Mouse (Mus musculus): ENCODE measurements at regions not wholly inside any gene's neighbourhood (a gene's known extent, or its start where the extent isn't known, plus 50 kb on each side); places are given as distances from the start of the nearest gene placed in this dataset.
A peak's percentile ranks its signal among the peaks of the same experiment; 100 is the strongest.

- Histone ChIP-seq H3K4me2 (no peak overlapping the region), H3K4me3 (no peak overlapping the region), H3K9ac (no peak overlapping the region), H3K4me1 (peaks cover 2% of the 10 kb centered on the region; the same call in 1 of the 2 replicates), H3K9me3 (no peaks in the 10 kb centered on the region), H3K36me3 (no peaks in the 10 kb centered on the region), H3K27me3 (no peaks in the 10 kb centered on the region), H3K27ac (no peak overlapping the region)
- ATAC-seq (ENCODE audit: insufficient number of reproducible peaks, insufficient read depth, low FRiP score, low TSS enrichment, low read depth) = no peak
- 91% methylated on average over 4 of the region's 4 CpGs for WGBS
These were observed 189.0 kb downstream of the Ttll7 start for GRCm38 (mm10) chr3:147041201-147041600.

- Histone ChIP-seq H3K4me2 (no peak overlapping the region), H3K4me3 (no peak overlapping the region), H3K9ac (no peak overlapping the region), H3K9me3 (no peaks in the 10 kb centered on the region), H3K4me1 (peaks cover 11% of the 10 kb centered on the region; the same call in 1 of the 2 replicates), H3K27ac (no peak overlapping the region), H3K36me3 (no peaks in the 10 kb centered on the region), H3K27me3 (no peaks in the 10 kb centered on the region)
- WGBS = 83% methylated on average over 3 of the region's 3 CpGs
- ATAC-seq (ENCODE audit: insufficient number of reproducible peaks, insufficient read depth, low FRiP score, low TSS enrichment, low read depth) = no peak
These were observed 190.7 kb downstream of the Ttll7 start for GRCm38 (mm10) chr3:147042911-147043310.

- no peaks in the 10 kb centered on the region for H3K27me3 ChIP-seq
- H3K9ac ChIP-seq = no peak overlapping the region
- H3K27ac ChIP-seq = 0 out of 2 replicates have a peak overlapping the region, but pooled peaks have one; percentile 28
- ATAC-seq (ENCODE audit: insufficient number of reproducible peaks, insufficient read depth, low FRiP score, low TSS enrichment, low read depth) = no peak
- 64% methylated on average over 2 of the region's 2 CpGs for WGBS
- no peaks in the 10 kb centered on the region for H3K36me3 ChIP-seq
- H3K9me3 ChIP-seq = no peaks in the 10 kb centered on the region; the same call in 1 of the 2 replicates
- H3K4me1 ChIP-seq = peaks cover 11% of the 10 kb centered on the region; the same call in 1 of the 2 replicates
- H3K4me2 ChIP-seq = no peak overlapping the region
- H3K4me3 ChIP-seq = no peak overlapping the region
These were observed 194.5 kb downstream of the Ttll7 start for GRCm38 (mm10) chr3:147046634-147047033.

- 77% methylated on average over 8 of the region's 8 CpGs for WGBS
- Histone ChIP-seq H3K27ac (no peak overlapping the region), H3K4me2 (no peak overlapping the region), H3K9ac (no peak overlapping the region), H3K27me3 (no peaks in the 10 kb centered on the region), H3K9me3 (no peaks in the 10 kb centered on the region; the same call in 1 of the 2 replicates), H3K36me3 (no peaks in the 10 kb centered on the region), H3K4me1 (peaks cover 4% of the 10 kb centered on the region; the same call in 1 of the 2 replicates), H3K4me3 (no peak overlapping the region)
- ATAC-seq (ENCODE audit: insufficient number of reproducible peaks, insufficient read depth, low FRiP score, low TSS enrichment, low read depth) = no peak
These were observed 202.1 kb downstream of the Ttll7 start for GRCm38 (mm10) chr3:147054157-147054838.

GRCm38 (mm10) chr3:147057874-147058273 is 205.7 kb downstream of the Ttll7 start:
- H3K9ac ChIP-seq = no peak overlapping the region
- H3K9me3 ChIP-seq = no peaks in the 10 kb centered on the region
- no peak overlapping the region for H3K4me2 ChIP-seq
- WGBS = 29% methylated on average over 3 of the region's 3 CpGs
- H3K4me3 ChIP-seq = no peak overlapping the region
- no peaks in the 10 kb centered on the region for H3K27me3 ChIP-seq
- no peaks in the 10 kb centered on the region for H3K36me3 ChIP-seq
- no peak for ATAC-seq (ENCODE audit: insufficient number of reproducible peaks, insufficient read depth, low FRiP score, low TSS enrichment, low read depth)
- peaks cover 4% of the 10 kb centered on the region; the same call in 1 of the 2 replicates for H3K4me1 ChIP-seq
- H3K27ac ChIP-seq = no peak overlapping the region

GRCm38 (mm10) chr3:147060659-147061058 is 208.5 kb downstream of the Ttll7 start:
- Histone ChIP-seq H3K9ac (no peak overlapping the region), H3K36me3 (no peaks in the 10 kb centered on the region), H3K27me3 (no peaks in the 10 kb centered on the region), H3K27ac (no peak overlapping the region), H3K4me1 (peaks cover 17% of the 10 kb centered on the region), H3K4me2 (no peak overlapping the region), H3K4me3 (no peak overlapping the region), H3K9me3 (no peaks in the 10 kb centered on the region)
- ATAC-seq (ENCODE audit: insufficient number of reproducible peaks, insufficient read depth, low FRiP score, low TSS enrichment, low read depth) = no peak
- WGBS = 87% methylated on average over 8 of the region's 8 CpGs

- ATAC-seq (ENCODE audit: insufficient number of reproducible peaks, insufficient read depth, low FRiP score, low TSS enrichment, low read depth) = no peak
These were observed 210.3 kb downstream of the Ttll7 start for GRCm38 (mm10) chr3:147062451-147062850.

GRCm38 (mm10) chr3:147063578-147064442 is 211.6 kb downstream of the Ttll7 start:
- Histone ChIP-seq H3K4me3 (no peak overlapping the region), H3K4me1 (peaks cover 13% of the 10 kb centered on the region), H3K27ac (peak overlapping the region; percentile 57; the same call in 1 of the 2 replicates), H3K9me3 (no peaks in the 10 kb centered on the region), H3K27me3 (no peaks in the 10 kb centered on the region), H3K4me2 (no peak overlapping the region), H3K36me3 (no peaks in the 10 kb centered on the region), H3K9ac (no peak overlapping the region)
- WGBS = 63% methylated on average over 16 of the region's 16 CpGs
- peak; percentile 52; the same call in 1 of the 2 replicates for ATAC-seq (ENCODE audit: insufficient number of reproducible peaks, insufficient read depth, low FRiP score, low TSS enrichment, low read depth)

More at GRCm38 (mm10) chr3:147062451-147062850, 210.3 kb downstream of the Ttll7 start:
- peaks cover 15% of the 10 kb centered on the region for H3K4me1 ChIP-seq
- H3K36me3 ChIP-seq = no peaks in the 10 kb centered on the region
- H3K4me2 ChIP-seq = no peak overlapping the region
- WGBS = 74% methylated on average over 7 of the region's 7 CpGs
- H3K4me3 ChIP-seq = no peak overlapping the region
- H3K9me3 ChIP-seq = no peaks in the 10 kb centered on the region
- H3K9ac ChIP-seq = no peak overlapping the region
- no peak overlapping the region for H3K27ac ChIP-seq
- no peaks in the 10 kb centered on the region for H3K27me3 ChIP-seq

GRCm38 (mm10) chr3:147064443-147064868 is 212.3 kb downstream of the Ttll7 start:
- 68% methylated on average over 3 of the region's 3 CpGs for WGBS
- no peak overlapping the region for H3K4me3 ChIP-seq
- H3K27ac ChIP-seq = 0 out of 2 replicates have a peak overlapping the region, but pooled peaks have one; percentile 57
- no peak for ATAC-seq (ENCODE audit: insufficient number of reproducible peaks, insufficient read depth, low FRiP score, low TSS enrichment, low read depth)
- no peak overlapping the region for H3K4me2 ChIP-seq
- no peaks in the 10 kb centered on the region for H3K36me3 ChIP-seq
- no peaks in the 10 kb centered on the region for H3K9me3 ChIP-seq
- H3K9ac ChIP-seq = no peak overlapping the region
- H3K4me1 ChIP-seq = peaks cover 13% of the 10 kb centered on the region
- H3K27me3 ChIP-seq = no peaks in the 10 kb centered on the region

- no peak overlapping the region for H3K4me2 ChIP-seq
- H3K27me3 ChIP-seq = no peaks in the 10 kb centered on the region
- H3K27ac ChIP-seq = no peak overlapping the region
- ATAC-seq (ENCODE audit: insufficient number of reproducible peaks, insufficient read depth, low FRiP score, low TSS enrichment, low read depth) = no peak
- no peaks in the 10 kb centered on the region for H3K4me1 ChIP-seq
- H3K9ac ChIP-seq = no peak overlapping the region
- H3K4me3 ChIP-seq = no peak overlapping the region
- no peaks in the 10 kb centered on the region for H3K9me3 ChIP-seq
- no peaks in the 10 kb centered on the region for H3K36me3 ChIP-seq
- 89% methylated on average over 2 of the region's 2 CpGs for WGBS
These were observed 218.8 kb downstream of the Ttll7 start for GRCm38 (mm10) chr3:147070972-147071371.

- Histone ChIP-seq H3K4me3 (no peak overlapping the region), H3K27me3 (no peaks in the 10 kb centered on the region), H3K27ac (no peak overlapping the region), H3K4me2 (no peak overlapping the region), H3K36me3 (no peaks in the 10 kb centered on the region), H3K9ac (no peak overlapping the region), H3K4me1 (peaks cover 10% of the 10 kb centered on the region), H3K9me3 (no peaks in the 10 kb centered on the region)
- WGBS = 91% methylated on average over 3 of the region's 3 CpGs
- ATAC-seq (ENCODE audit: insufficient number of reproducible peaks, insufficient read depth, low FRiP score, low TSS enrichment, low read depth) = no peak
These were observed 228.0 kb downstream of the Ttll7 start for GRCm38 (mm10) chr3:147080197-147080596.
